Mouse (Mus musculus): ENCODE measurements around the gene 2010111I01Rik. TPM values are rescaled to one million over a fixed set of nuclear protein-coding genes. Genes with fewer than 3 reads are reported as not detected.
"Not testable (repeated sequence)": the region's sequence is repeated elsewhere in the genome, so short reads cannot be mapped to it uniquely, and the experiment has no call there.

2010111I01Rik gene
- polyA plus RNA-seq, 1 experiment: 123 TPM

GRCm38 (mm10) chr13:63306768-63307167, 342.1 kb downstream of the 2010111I01Rik start:
- Histone ChIP-seq H3K4me1 (ENCODE audit: control insufficient read depth, insufficient read depth, low read length) (peaks cover 4% of the 10 kb centered on the region), H3K4me3 (ENCODE audit: insufficient read depth, low read length) (no peak overlapping the region), H3K27ac (ENCODE audit: insufficient read depth, low read depth, low read length) (no peak overlapping the region)
- TF ChIP-seq POLR2A (IDR thresholded peaks at IDR 0.05; ENCODE audit: borderline replicate concordance, low read depth, low read length): no peak

GRCm38 (mm10) chr13:63309563-63309962, 344.9 kb downstream of the 2010111I01Rik start:
- peaks cover 4% of the 10 kb centered on the region; the same call in 1 of the 2 replicates for H3K4me1 ChIP-seq (ENCODE audit: control insufficient read depth, insufficient read depth, low read length)
- H3K4me3 ChIP-seq (ENCODE audit: insufficient read depth, low read length): no peak overlapping the region
- TF ChIP-seq POLR2A (IDR thresholded peaks at IDR 0.05; ENCODE audit: borderline replicate concordance, low read depth, low read length) (no peak), CTCF (IDR thresholded peaks at IDR 0.05; ENCODE audit: low read depth, low read length) (no peak)
- no peak overlapping the region for H3K27ac ChIP-seq (ENCODE audit: insufficient read depth, low read depth, low read length)

- H3K4me1 ChIP-seq (ENCODE audit: control insufficient read depth, insufficient read depth, low read length): peaks cover 4% of the 10 kb centered on the region; the same call in 1 of the 2 replicates
- no peak for TF ChIP-seq CTCF (IDR thresholded peaks at IDR 0.05; ENCODE audit: low read depth, low read length)
- TF ChIP-seq POLR2A (IDR thresholded peaks at IDR 0.05; ENCODE audit: borderline replicate concordance, low read depth, low read length): no peak
- no peak overlapping the region for H3K4me3 ChIP-seq (ENCODE audit: insufficient read depth, low read length)
- H3K27ac ChIP-seq (ENCODE audit: insufficient read depth, low read depth, low read length): no peak overlapping the region
These were observed 346.5 kb downstream of the 2010111I01Rik start for GRCm38 (mm10) chr13:63311156-63311555.

GRCm38 (mm10) chr13:63313247-63313646, 348.6 kb downstream of the 2010111I01Rik start:
- Histone ChIP-seq H3K4me1 (ENCODE audit: control insufficient read depth, insufficient read depth, low read length) (peaks cover 4% of the 10 kb centered on the region; the same call in 1 of the 2 replicates), H3K4me3 (ENCODE audit: insufficient read depth, low read length) (no peak overlapping the region), H3K27ac (ENCODE audit: insufficient read depth, low read depth, low read length) (no peak overlapping the region)
- TF ChIP-seq CTCF (IDR thresholded peaks at IDR 0.05; ENCODE audit: low read depth, low read length) (no peak), POLR2A (IDR thresholded peaks at IDR 0.05; ENCODE audit: borderline replicate concordance, low read depth, low read length) (no peak)

- Histone ChIP-seq H3K27ac (ENCODE audit: insufficient read depth, low read depth, low read length) (no peak overlapping the region), H3K4me1 (ENCODE audit: control insufficient read depth, insufficient read depth, low read length) (peaks cover 4% of the 10 kb centered on the region; the same call in 1 of the 2 replicates), H3K4me3 (ENCODE audit: insufficient read depth, low read length) (no peak overlapping the region)
- no peak for TF ChIP-seq CTCF (IDR thresholded peaks at IDR 0.05; ENCODE audit: low read depth, low read length)
These were observed 349.3 kb downstream of the 2010111I01Rik start for GRCm38 (mm10) chr13:63313748-63314607.

GRCm38 (mm10) chr13:63314608-63314920, 349.9 kb downstream of the 2010111I01Rik start:
- TF ChIP-seq CTCF (IDR thresholded peaks at IDR 0.05; ENCODE audit: low read depth, low read length) (no peak), POLR2A (IDR thresholded peaks at IDR 0.05; ENCODE audit: borderline replicate concordance, low read depth, low read length) (no peak)
- Histone ChIP-seq H3K4me3 (ENCODE audit: insufficient read depth, low read length) (no peak overlapping the region), H3K27ac (ENCODE audit: insufficient read depth, low read depth, low read length) (no peak overlapping the region), H3K4me1 (ENCODE audit: control insufficient read depth, insufficient read depth, low read length) (peaks cover 4% of the 10 kb centered on the region; the same call in 1 of the 2 replicates)

- not testable (repeated sequence) for H3K27ac ChIP-seq (ENCODE audit: insufficient read depth, low read depth, low read length); H3K4me3 ChIP-seq (ENCODE audit: insufficient read depth, low read length); H3K4me1 ChIP-seq (ENCODE audit: control insufficient read depth, insufficient read depth, low read length)
These were observed 350.4 kb downstream of the 2010111I01Rik start for GRCm38 (mm10) chr13:63315111-63315510.

- TF ChIP-seq POLR2A (IDR thresholded peaks at IDR 0.05; ENCODE audit: borderline replicate concordance, low read depth, low read length): no peak
- no peak for TF ChIP-seq CTCF (IDR thresholded peaks at IDR 0.05; ENCODE audit: low read depth, low read length)
- H3K27ac ChIP-seq (ENCODE audit: insufficient read depth, low read depth, low read length): no peak overlapping the region
- peaks cover 4% of the 10 kb centered on the region; the same call in 1 of the 2 replicates for H3K4me1 ChIP-seq (ENCODE audit: control insufficient read depth, insufficient read depth, low read length)
- no peak overlapping the region for H3K4me3 ChIP-seq (ENCODE audit: insufficient read depth, low read length)
These were observed 351.1 kb downstream of the 2010111I01Rik start for GRCm38 (mm10) chr13:63315777-63316176.

- Histone ChIP-seq H3K4me3 (ENCODE audit: insufficient read depth, low read length) (no peak overlapping the region), H3K27ac (ENCODE audit: insufficient read depth, low read depth, low read length) (no peak overlapping the region), H3K4me1 (ENCODE audit: control insufficient read depth, insufficient read depth, low read length) (peaks cover 4% of the 10 kb centered on the region; the same call in 1 of the 2 replicates)
- no peak for TF ChIP-seq CTCF (IDR thresholded peaks at IDR 0.05; ENCODE audit: low read depth, low read length)
- TF ChIP-seq POLR2A (IDR thresholded peaks at IDR 0.05; ENCODE audit: borderline replicate concordance, low read depth, low read length): no peak
These were observed 351.7 kb downstream of the 2010111I01Rik start for GRCm38 (mm10) chr13:63316407-63316806.

GRCm38 (mm10) chr13:63317681-63318104, 353.0 kb downstream of the 2010111I01Rik start:
- TF ChIP-seq CTCF (IDR thresholded peaks at IDR 0.05; ENCODE audit: low read depth, low read length) (no peak), POLR2A (IDR thresholded peaks at IDR 0.05; ENCODE audit: borderline replicate concordance, low read depth, low read length) (no peak)
- Histone ChIP-seq H3K4me1 (ENCODE audit: control insufficient read depth, insufficient read depth, low read length) (peaks cover 4% of the 10 kb centered on the region; the same call in 1 of the 2 replicates), H3K4me3 (ENCODE audit: insufficient read depth, low read length) (no peak overlapping the region), H3K27ac (ENCODE audit: insufficient read depth, low read depth, low read length) (no peak overlapping the region)

All from bone marrow macrophage, adult 2 months (primary cell).